Mouse (Mus musculus): ENCODE measurements at regions not wholly inside any gene's neighbourhood (a gene's known extent, or its start where the extent isn't known, plus 50 kb on each side); places are given as distances from the start of the nearest gene placed in this dataset.

DNA sequence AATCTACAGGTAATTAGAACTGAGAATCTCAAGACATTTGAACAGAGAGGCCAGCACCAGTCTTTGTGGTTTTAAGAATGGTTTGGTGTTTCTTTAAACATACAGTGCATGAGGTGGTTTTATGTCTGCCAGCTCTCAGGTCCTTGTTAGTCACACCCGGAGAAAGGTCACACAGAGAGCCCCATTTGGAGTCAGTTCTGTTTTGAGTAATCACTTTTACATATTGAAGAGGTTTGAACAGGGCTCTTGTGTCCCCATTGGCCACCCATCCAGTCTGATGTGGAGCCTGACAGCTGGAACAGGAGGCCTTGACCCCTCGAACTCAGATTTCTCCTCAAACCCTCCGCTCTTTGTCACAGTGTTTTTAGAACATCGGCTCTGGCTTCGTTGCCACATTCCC, 231.4 kb downstream of the Pten start:
- H3K4me1 ChIP-seq (ENCODE audit: insufficient read depth, low read depth, low read length), result no peaks in the 10 kb centered on the region
- no peaks in the 10 kb centered on the region for H3K9me3 ChIP-seq (replicated peaks)
- ATAC-seq (ENCODE audit: extremely low read depth, insufficient number of reproducible peaks, low FRiP score, poor library complexity, severe bottlenecking) (no peak), DNase-seq (ENCODE audit: low spot score) (no peak)
- no peak overlapping the region for H3K4me3 ChIP-seq (ENCODE audit: low read depth, low read length)
- no peaks in the 10 kb centered on the region for H3K36me3 ChIP-seq (replicated peaks)
- H3K27me3 ChIP-seq (ENCODE audit: insufficient read depth, low read length), result peaks cover 25% of the 10 kb centered on the region
- TF ChIP-seq TAL1 (conservative IDR thresholded peaks at IDR 0.05; ENCODE audit: low read depth, low read length) (no peak), GATA2 (IDR thresholded peaks at IDR 0.05; ENCODE audit: borderline replicate concordance, low read depth, low read length) (no peak), CTCF (IDR thresholded peaks at IDR 0.05; ENCODE audit: low read depth, low read length) (no peak), POLR2AphosphoS5 (IDR thresholded peaks at IDR 0.05; ENCODE audit: insufficient replicate concordance, low read depth, low read length) (no peak), GATA1 (IDR thresholded peaks at IDR 0.05; ENCODE audit: borderline replicate concordance, low read length) (no peak)

DNA sequence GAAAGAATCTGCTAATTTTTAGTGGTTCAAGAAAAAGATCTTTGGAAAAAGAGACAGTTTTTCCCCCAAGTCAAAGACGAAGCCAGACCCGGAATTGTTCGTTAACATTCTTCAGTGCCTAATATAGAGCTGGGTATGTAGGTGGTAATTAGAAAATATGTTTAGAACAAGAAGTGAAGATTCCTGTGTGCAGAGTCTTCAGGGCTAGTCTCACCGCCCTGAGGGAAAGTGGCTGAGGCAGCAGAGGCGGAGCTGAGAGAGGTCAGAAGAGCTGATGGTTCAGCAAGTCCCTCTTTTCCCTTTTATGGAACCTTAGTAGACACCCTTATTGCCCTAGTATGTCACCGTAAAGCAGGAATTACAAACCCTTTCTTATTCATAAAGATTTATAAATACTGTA, 232.0 kb downstream of the Pten start:
- H3K4me3 ChIP-seq (ENCODE audit: low read depth, low read length), result no peak overlapping the region
- no peaks in the 10 kb centered on the region for H3K4me1 ChIP-seq (ENCODE audit: insufficient read depth, low read depth, low read length)
- DNase-seq (ENCODE audit: low spot score), result no peak
- H3K27me3 ChIP-seq (ENCODE audit: insufficient read depth, low read length), result peaks cover 27% of the 10 kb centered on the region
- no peaks in the 10 kb centered on the region for H3K9me3 ChIP-seq (replicated peaks)
- no peaks in the 10 kb centered on the region for H3K36me3 ChIP-seq (replicated peaks)
- TF ChIP-seq POLR2AphosphoS5 (IDR thresholded peaks at IDR 0.05; ENCODE audit: insufficient replicate concordance, low read depth, low read length), result no peak
- no peak for TF ChIP-seq GATA2 (IDR thresholded peaks at IDR 0.05; ENCODE audit: borderline replicate concordance, low read depth, low read length)
- no peak for TF ChIP-seq GATA1 (IDR thresholded peaks at IDR 0.05; ENCODE audit: borderline replicate concordance, low read length)
- no peak for TF ChIP-seq TAL1 (conservative IDR thresholded peaks at IDR 0.05; ENCODE audit: low read depth, low read length)
- TF ChIP-seq CTCF (IDR thresholded peaks at IDR 0.05; ENCODE audit: low read depth, low read length), result no peak
- no peak for ATAC-seq (ENCODE audit: extremely low read depth, insufficient number of reproducible peaks, low FRiP score, poor library complexity, severe bottlenecking)

DNA sequence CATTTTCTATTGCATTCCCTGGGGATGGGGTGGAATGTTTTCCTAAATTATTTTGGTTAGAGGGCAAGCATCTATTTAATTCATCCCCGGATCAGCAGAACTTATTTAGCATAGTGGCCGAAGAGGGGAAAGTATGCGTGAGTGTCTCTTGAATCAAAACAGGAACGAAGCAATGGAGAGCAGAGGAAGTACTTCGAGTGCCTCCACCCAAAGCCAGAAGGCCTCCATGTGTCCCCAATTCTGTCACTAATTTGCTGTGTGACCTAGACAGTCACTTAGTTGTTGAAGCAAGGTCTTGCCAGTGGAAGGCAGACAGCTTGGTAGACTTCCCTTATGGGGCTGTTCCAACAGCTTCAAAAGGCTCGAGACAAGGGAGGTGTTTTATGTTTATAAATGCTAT, 233.3 kb downstream of the Pten start:
- Histone ChIP-seq H3K4me3 (ENCODE audit: low read depth, low read length) (no peak overlapping the region), H3K27me3 (ENCODE audit: insufficient read depth, low read length) (peaks cover 33% of the 10 kb centered on the region), H3K4me1 (ENCODE audit: insufficient read depth, low read depth, low read length) (no peaks in the 10 kb centered on the region), H3K9me3 (replicated peaks) (no peaks in the 10 kb centered on the region), H3K36me3 (replicated peaks) (no peaks in the 10 kb centered on the region)
- ATAC-seq (ENCODE audit: extremely low read depth, insufficient number of reproducible peaks, low FRiP score, poor library complexity, severe bottlenecking) (no peak), DNase-seq (ENCODE audit: low spot score) (no peak)
- TF ChIP-seq TAL1 (conservative IDR thresholded peaks at IDR 0.05; ENCODE audit: low read depth, low read length) (no peak), POLR2AphosphoS5 (IDR thresholded peaks at IDR 0.05; ENCODE audit: insufficient replicate concordance, low read depth, low read length) (no peak), CTCF (IDR thresholded peaks at IDR 0.05; ENCODE audit: low read depth, low read length) (no peak), GATA2 (IDR thresholded peaks at IDR 0.05; ENCODE audit: borderline replicate concordance, low read depth, low read length) (no peak)

DNA sequence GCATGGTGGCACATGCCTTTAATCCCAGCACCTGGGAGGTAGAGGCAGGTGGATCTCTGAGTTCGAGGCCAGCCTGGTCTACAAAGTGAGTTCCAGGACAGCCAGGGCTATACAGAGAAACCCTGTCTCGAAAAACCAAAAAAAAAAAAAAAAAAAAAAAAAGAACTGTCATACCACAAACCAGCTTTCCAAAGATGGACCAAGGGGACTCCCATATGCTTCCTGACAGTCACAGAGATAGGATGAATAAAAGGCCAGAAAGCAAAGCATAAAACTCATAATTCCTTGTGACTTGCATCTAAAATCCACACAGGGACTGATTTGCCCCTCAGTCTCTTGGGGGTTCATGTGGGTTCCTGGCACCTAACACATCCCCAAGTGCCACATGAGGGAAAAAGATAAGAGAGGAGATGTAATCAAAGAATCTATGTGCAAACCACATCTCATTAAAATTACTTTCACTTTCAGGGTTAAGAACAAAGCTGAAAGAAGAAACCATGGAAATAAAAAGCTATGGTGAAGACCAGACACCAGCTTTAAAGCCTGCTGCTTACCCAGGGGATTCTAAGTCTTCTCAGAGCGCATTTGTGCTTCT, 241.4 kb downstream of the Pten start:
- peaks cover 37% of the 10 kb centered on the region for H3K27me3 ChIP-seq (ENCODE audit: insufficient read depth, low read length)
- no peak for ATAC-seq (ENCODE audit: extremely low read depth, insufficient number of reproducible peaks, low FRiP score, poor library complexity, severe bottlenecking)
- no peaks in the 10 kb centered on the region for H3K9me3 ChIP-seq (replicated peaks)
- TF ChIP-seq CTCF (IDR thresholded peaks at IDR 0.05; ENCODE audit: low read depth, low read length) (no peak), GATA2 (IDR thresholded peaks at IDR 0.05; ENCODE audit: borderline replicate concordance, low read depth, low read length) (no peak)
- no peak for DNase-seq (ENCODE audit: low spot score)
- H3K4me3 ChIP-seq (ENCODE audit: low read depth, low read length), result no peak overlapping the region
- no peaks in the 10 kb centered on the region for H3K36me3 ChIP-seq (replicated peaks)
- peaks cover 9% of the 10 kb centered on the region for H3K4me1 ChIP-seq (ENCODE audit: insufficient read depth, low read depth, low read length)

DNA sequence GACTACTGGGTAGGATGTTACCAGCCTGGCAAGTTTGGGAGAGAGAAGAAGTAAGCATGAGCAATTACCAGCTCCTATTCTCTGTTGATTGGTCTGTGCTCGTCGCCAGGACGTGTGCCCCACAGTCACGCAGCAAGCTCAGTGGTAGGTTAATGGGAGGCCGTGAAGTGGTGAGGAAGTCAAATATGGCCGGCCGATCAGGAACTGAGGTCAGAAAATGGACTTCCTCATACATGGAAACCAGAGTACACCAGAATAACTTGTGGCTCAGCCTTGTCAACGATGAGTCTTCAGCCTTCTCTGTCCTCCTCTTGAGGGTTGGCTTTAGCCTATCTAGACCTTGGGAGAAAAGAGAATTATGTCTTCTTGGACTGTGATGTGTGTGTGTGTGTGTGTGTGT, 250.3 kb downstream of the Pten start:
- DNase-seq (ENCODE audit: low spot score) (no peak), ATAC-seq (ENCODE audit: extremely low read depth, insufficient number of reproducible peaks, low FRiP score, poor library complexity, severe bottlenecking) (no peak)
- Histone ChIP-seq H3K9me3 (replicated peaks) (no peaks in the 10 kb centered on the region), H3K4me3 (ENCODE audit: low read depth, low read length) (no peak overlapping the region), H3K27me3 (ENCODE audit: insufficient read depth, low read length) (peaks cover 5% of the 10 kb centered on the region; the same call in 1 of the 2 replicates), H3K36me3 (replicated peaks) (no peaks in the 10 kb centered on the region), H3K4me1 (ENCODE audit: insufficient read depth, low read depth, low read length) (peaks cover 12% of the 10 kb centered on the region)
- TF ChIP-seq TAL1 (conservative IDR thresholded peaks at IDR 0.05; ENCODE audit: low read depth, low read length) (no peak), POLR2AphosphoS5 (IDR thresholded peaks at IDR 0.05; ENCODE audit: insufficient replicate concordance, low read depth, low read length) (no peak), CTCF (IDR thresholded peaks at IDR 0.05; ENCODE audit: low read depth, low read length) (no peak)

DNA sequence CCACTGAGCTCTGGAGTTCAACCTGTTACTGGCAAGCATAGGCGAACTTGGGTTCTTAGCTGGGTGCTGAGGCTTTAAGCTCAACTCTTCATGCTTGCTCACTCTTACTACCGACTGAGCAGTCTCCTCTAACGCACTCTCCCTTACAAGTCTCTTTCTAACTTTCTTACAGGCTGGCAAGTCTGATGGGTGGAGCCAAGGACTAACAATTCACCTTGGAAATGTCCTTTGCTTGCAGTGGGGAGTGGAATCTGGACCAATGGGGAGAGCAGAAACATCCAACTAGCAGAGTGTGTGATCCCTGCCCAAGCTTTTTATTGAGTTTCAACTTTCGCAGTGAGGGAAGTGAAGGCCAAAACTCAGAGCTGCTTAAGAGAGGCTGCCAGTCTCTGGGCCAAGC, 250.8 kb downstream of the Pten start:
- ATAC-seq (ENCODE audit: extremely low read depth, insufficient number of reproducible peaks, low FRiP score, poor library complexity, severe bottlenecking) (no peak), DNase-seq (ENCODE audit: low spot score) (no peak)
- Histone ChIP-seq H3K27me3 (ENCODE audit: insufficient read depth, low read length) (peaks cover 5% of the 10 kb centered on the region; the same call in 1 of the 2 replicates), H3K36me3 (replicated peaks) (no peaks in the 10 kb centered on the region), H3K9me3 (replicated peaks) (no peaks in the 10 kb centered on the region), H3K4me3 (ENCODE audit: low read depth, low read length) (no peak overlapping the region), H3K4me1 (ENCODE audit: insufficient read depth, low read depth, low read length) (peaks cover 12% of the 10 kb centered on the region)
- TF ChIP-seq GATA2 (IDR thresholded peaks at IDR 0.05; ENCODE audit: borderline replicate concordance, low read depth, low read length) (no peak), POLR2AphosphoS5 (IDR thresholded peaks at IDR 0.05; ENCODE audit: insufficient replicate concordance, low read depth, low read length) (no peak), GATA1 (IDR thresholded peaks at IDR 0.05; ENCODE audit: borderline replicate concordance, low read length) (no peak), TAL1 (conservative IDR thresholded peaks at IDR 0.05; ENCODE audit: low read depth, low read length) (no peak), CTCF (IDR thresholded peaks at IDR 0.05; ENCODE audit: low read depth, low read length) (no peak)

DNA sequence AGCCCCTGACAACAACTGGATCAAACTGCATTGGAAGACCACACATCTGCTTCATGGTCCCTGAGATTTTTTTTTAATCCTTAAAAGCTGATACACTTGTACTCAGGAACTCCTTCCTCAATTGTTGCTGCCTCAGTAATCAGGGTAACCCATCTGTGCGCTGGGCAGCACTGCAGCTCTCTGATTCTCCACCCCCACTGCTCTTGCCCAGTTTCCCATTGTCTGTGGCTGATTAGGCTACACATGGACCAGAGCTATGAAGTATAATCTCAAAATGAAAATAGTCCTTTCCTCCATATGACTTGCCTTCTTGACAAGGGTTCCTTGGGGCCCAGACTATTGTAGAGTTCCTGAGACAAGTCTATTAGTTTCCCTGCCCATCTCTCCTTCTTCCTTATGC, 251.5 kb downstream of the Pten start:
- TF ChIP-seq TAL1 (conservative IDR thresholded peaks at IDR 0.05; ENCODE audit: low read depth, low read length), result peak; percentile 64; the same call in 1 of the 2 replicates
- TF ChIP-seq CTCF (IDR thresholded peaks at IDR 0.05; ENCODE audit: low read depth, low read length), result no peak
- Histone ChIP-seq H3K4me1 (ENCODE audit: insufficient read depth, low read depth, low read length) (peaks cover 12% of the 10 kb centered on the region), H3K27me3 (ENCODE audit: insufficient read depth, low read length) (peaks cover 5% of the 10 kb centered on the region; the same call in 1 of the 2 replicates), H3K36me3 (replicated peaks) (no peaks in the 10 kb centered on the region), H3K9me3 (replicated peaks) (no peaks in the 10 kb centered on the region), H3K4me3 (ENCODE audit: low read depth, low read length) (no peak overlapping the region)
- DNase-seq (ENCODE audit: low spot score), result peak; percentile 16
- ATAC-seq (ENCODE audit: extremely low read depth, insufficient number of reproducible peaks, low FRiP score, poor library complexity, severe bottlenecking), result peak; percentile 81
